Mouse (Mus musculus): ENCODE data around the gene Lars2.

Gene Lars2

GRCm38 (mm10) chr9:123366708-123367385, at the start of gene Lars2:
Lars2 (plus strand) TSS chr9:123366927.
- TF ChIP-seq GATA4 (IDR thresholded peaks at IDR 0.05; ENCODE audit: insufficient replicate concordance, low read length), result no peak

GRCm38 (mm10) chr9:123326106-123326505, 40.6 kb upstream of the Lars2 start:
- no peak for TF ChIP-seq GATA4 (IDR thresholded peaks at IDR 0.05; ENCODE audit: insufficient replicate concordance, low read length)

- TF ChIP-seq GATA4 (IDR thresholded peaks at IDR 0.05; ENCODE audit: insufficient replicate concordance, low read length), result no peak
These were observed 38.4 kb upstream of the Lars2 start for GRCm38 (mm10) chr9:123328336-123328735.

- TF ChIP-seq GATA4 (IDR thresholded peaks at IDR 0.05; ENCODE audit: insufficient replicate concordance, low read length), result no peak
These were observed 36.9 kb upstream of the Lars2 start for GRCm38 (mm10) chr9:123329831-123330230.

- TF ChIP-seq GATA4 (IDR thresholded peaks at IDR 0.05; ENCODE audit: insufficient replicate concordance, low read length), result no peak
These were observed 33.2 kb upstream of the Lars2 start for GRCm38 (mm10) chr9:123333479-123333878.

- no peak for TF ChIP-seq GATA4 (IDR thresholded peaks at IDR 0.05; ENCODE audit: insufficient replicate concordance, low read length)
These were observed 31.6 kb upstream of the Lars2 start for GRCm38 (mm10) chr9:123335044-123335670.

GRCm38 (mm10) chr9:123339651-123340144, 27.0 kb upstream of the Lars2 start:
- TF ChIP-seq GATA4 (IDR thresholded peaks at IDR 0.05; ENCODE audit: insufficient replicate concordance, low read length), result no peak

- TF ChIP-seq GATA4 (IDR thresholded peaks at IDR 0.05; ENCODE audit: insufficient replicate concordance, low read length), result no peak
These were observed 25.5 kb upstream of the Lars2 start for GRCm38 (mm10) chr9:123341256-123341655.

- no peak for TF ChIP-seq GATA4 (IDR thresholded peaks at IDR 0.05; ENCODE audit: insufficient replicate concordance, low read length)
These were observed 23.7 kb upstream of the Lars2 start for GRCm38 (mm10) chr9:123343069-123343468.

GRCm38 (mm10) chr9:123359981-123360380, 6.7 kb upstream of the Lars2 start:
- TF ChIP-seq GATA4 (IDR thresholded peaks at IDR 0.05; ENCODE audit: insufficient replicate concordance, low read length), result no peak

GRCm38 (mm10) chr9:123365353-123365752, 1.4 kb upstream of the Lars2 start:
- no peak for TF ChIP-seq GATA4 (IDR thresholded peaks at IDR 0.05; ENCODE audit: insufficient replicate concordance, low read length)

- no peak for TF ChIP-seq GATA4 (IDR thresholded peaks at IDR 0.05; ENCODE audit: insufficient replicate concordance, low read length)
These were observed 602 bp upstream of the Lars2 start for GRCm38 (mm10) chr9:123365942-123366707.

- TF ChIP-seq GATA4 (IDR thresholded peaks at IDR 0.05; ENCODE audit: insufficient replicate concordance, low read length), result no peak
These were observed 909 bp downstream of the Lars2 start for GRCm38 (mm10) chr9:123367636-123368035.

- TF ChIP-seq GATA4 (IDR thresholded peaks at IDR 0.05; ENCODE audit: insufficient replicate concordance, low read length), result no peak
These were observed 15.7 kb downstream of the Lars2 start for GRCm38 (mm10) chr9:123382399-123382798.

GRCm38 (mm10) chr9:123384696-123385095, 18.0 kb downstream of the Lars2 start:
- TF ChIP-seq GATA4 (IDR thresholded peaks at IDR 0.05; ENCODE audit: insufficient replicate concordance, low read length), result no peak

Data from liver, adult (tissue).